Mouse (Mus musculus): ENCODE measurements at regions not wholly inside any gene's neighbourhood (a gene's known extent, or its start where the extent isn't known, plus 50 kb on each side); places are given as distances from the start of the nearest gene placed in this dataset.
"Not testable (repeated sequence)": the region's sequence is repeated elsewhere in the genome, so short reads cannot be mapped to it uniquely, and the experiment has no call there.

DNA sequence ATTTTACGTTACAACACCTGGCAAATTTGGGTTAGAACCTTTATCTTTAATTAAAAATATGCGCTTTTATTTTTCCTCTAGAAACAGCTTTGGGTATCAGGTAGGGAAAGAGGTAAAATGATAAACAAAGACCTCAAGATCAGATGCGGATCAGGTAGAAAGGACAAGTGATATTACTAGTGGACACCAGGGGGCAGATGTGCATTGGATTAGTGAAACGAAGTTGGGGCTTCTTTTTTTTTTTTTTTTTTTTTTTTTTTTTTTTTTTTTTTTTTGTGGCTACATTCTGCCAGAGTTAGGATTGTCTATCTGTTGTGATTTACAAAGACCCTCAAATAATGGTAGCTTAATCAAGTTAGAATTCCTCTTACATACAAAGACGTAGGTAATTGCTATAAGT, 153.8 kb downstream of the Cd109 start:
- no peak for DNase-seq

DNA sequence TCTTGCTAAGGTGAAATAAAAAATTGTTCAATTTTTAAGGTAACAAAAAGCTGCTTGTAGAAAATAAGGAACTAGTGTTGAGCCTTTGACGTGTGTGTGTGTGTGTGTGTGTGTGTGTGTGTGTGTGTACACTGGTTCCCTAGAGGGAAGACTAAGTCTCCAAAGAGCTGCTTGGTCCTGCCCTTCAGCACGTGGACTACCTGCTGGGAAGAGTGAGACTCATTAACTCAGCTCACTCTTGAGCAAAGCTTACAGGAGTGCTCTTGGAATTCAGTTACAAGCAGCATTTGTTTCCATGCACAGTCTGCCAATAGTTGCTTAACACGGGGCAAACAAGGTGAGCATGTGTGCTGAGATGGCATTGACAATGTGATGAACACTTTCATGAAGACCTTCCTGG, 158.6 kb downstream of the Cd109 start:
- no peak for DNase-seq

DNA sequence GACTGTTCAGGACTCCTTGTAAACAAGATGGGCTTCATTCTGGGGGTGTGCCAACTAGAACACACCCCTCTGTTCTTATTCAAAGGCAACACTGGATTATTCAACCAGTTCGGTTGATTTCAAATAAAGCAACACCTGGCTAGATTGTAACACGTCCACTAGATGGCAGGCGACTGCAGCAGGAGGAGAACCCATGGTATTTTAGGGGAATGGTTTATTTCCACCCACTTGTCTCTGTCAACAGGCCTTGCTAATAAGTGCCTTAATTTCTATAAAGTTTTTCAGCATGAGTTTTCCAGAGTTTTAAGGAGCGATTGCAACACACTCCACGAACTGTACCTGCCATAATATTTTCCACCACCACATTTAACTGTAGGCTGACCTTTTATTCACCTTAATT, 160.1 kb downstream of the Cd109 start:
- DNase-seq, result no peak

DNA sequence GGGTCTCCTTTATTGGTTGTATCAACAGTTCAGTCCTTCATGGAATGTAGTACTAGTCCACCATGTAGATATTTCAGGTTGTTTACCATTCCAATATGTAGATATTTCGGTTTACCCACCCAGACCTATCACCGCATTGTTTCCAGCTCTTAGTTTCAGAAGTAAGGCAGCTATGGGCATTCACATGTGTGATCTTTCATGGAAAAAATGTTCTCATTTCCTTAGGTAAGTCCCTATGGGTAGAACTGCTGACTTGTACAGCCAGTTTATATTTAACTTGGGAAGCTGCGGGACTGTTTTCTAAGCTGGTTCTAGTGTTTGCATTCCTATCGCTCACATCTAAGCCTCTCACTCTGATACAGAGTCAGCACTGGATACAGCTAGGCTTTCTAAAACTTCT, 165.2 kb downstream of the Cd109 start:
- no peak for DNase-seq

GRCm38 (mm10) chr9:78782297-78782696, 167.0 kb downstream of the Cd109 start:
- no peak for DNase-seq

GRCm38 (mm10) chr9:78782860-78783259, 167.5 kb downstream of the Cd109 start:
- no peak for DNase-seq

DNA sequence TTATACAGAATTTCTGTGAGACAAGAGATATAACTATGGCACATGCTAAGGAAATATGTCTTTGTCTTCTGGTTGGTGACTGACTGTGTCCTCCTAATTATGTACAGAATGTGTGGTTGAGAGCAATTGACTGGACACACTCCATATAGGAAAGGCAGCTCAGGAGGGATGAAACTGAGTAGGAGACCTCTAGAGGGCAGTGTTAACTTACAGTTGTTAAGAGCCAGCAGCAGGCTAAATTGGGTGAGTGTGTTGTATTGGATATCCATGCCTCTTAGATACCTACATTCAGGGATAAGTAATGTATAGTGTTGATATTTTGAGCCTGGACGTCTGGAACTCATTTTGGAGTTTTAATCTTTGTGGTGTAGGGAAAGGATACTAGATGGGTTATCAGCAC, 172.5 kb downstream of the Cd109 start:
- no peak for DNase-seq

DNA sequence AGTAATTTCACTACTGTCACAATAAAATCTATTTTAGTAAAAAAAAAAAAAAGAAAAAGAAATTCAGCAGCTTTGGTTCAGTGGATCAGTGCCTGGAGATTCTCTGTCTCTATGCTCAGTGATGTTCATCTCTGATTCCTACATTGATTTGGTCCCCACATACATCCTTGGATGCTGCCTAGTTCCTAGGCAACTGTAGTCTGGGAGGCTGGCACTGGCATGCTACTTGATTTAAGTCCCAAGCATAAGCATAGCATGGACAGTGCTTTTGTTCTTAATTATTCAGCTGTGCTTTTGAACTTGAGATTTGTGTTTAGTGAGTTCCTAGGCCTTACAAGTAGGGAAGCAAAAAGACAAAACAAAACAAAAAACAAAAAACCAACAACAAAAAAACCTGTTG, 174.4 kb downstream of the Cd109 start:
- DNase-seq, result no peak

DNA sequence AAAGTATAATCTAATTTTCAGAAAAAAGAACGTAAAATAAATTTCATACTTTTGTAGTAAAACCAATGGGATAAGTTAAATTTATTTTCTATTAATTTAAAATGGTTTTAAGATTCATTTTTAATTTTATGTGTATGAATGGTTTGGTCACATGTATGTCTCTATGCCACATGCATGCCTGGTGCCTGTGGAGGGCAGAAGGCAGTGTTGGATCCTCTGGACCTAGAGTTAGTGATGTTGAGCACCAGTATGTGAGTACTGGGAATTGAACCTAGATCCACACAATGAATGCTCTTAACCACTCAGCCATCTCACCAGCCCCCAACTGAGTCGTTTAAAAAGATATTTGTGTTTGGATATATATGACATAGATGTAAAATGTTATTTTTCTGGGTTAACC, 174.8 kb downstream of the Cd109 start:
- DNase-seq, result no peak

DNA sequence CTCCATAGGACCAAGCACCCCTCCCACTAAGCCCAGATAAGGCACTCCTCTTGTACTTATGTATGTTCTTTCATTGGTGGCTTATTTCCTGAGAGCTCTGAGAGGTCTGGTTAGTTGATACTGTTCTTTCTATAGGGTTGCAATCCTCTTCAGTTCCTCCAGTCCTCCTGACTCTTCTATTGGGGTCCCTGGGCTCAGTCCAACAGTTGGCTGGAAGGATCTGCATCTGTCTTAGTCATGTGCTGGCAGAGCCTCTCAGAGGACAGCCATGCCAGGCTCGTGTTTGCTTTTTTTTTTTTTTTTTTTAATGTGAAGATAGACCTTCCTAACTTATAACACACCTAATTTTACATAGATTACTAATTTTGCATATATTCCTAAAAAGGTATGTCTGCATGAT, 180.5 kb downstream of the Cd109 start:
- DNase-seq, result no peak

GRCm38 (mm10) chr9:78817221-78817620, 201.9 kb downstream of the Cd109 start:
- DNase-seq, result no peak

- peak; percentile 83 for DNase-seq
Observed at GRCm38 (mm10) chr9:78821554-78822212, 206.3 kb downstream of the Cd109 start.

DNA sequence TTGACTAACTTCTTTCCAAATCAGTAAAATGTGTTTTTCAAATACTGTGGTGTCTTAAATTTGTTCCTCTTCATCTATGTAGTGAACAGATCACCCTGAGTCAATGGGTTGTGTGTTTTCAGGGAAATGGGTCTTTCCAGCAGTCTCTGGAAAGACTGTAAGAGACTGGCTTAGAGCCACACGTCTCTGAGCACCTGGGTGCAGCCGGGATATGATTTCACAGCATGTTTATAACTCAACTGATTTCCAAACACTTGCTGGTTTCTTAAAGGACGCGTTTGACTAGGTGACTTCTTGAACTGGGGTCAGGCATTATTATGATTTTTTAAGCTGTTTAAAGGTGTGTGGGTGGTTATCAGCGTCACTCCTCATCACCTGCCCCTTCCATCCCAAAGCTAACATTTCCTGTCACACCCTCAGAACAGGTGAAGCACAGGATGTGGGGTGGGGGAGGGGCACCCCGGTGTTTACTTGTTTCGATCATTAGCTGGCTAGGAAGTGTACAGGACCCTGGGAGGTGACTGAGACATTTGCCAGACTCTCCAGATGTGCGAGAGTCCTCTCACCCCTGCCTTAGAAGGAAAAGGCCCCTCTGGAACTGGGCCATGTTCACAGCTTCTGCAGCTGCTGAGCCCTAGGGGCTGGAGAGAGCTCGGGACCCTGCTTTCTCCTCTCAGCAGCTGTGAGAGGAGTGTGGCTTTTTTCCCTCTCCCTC, 229.8 kb downstream of the Cd109 start:
- peak; percentile 97 for DNase-seq

- DNase-seq, result peak; percentile 90
Observed at GRCm38 (mm10) chr9:78846110-78846509, 230.8 kb downstream of the Cd109 start.

DNA sequence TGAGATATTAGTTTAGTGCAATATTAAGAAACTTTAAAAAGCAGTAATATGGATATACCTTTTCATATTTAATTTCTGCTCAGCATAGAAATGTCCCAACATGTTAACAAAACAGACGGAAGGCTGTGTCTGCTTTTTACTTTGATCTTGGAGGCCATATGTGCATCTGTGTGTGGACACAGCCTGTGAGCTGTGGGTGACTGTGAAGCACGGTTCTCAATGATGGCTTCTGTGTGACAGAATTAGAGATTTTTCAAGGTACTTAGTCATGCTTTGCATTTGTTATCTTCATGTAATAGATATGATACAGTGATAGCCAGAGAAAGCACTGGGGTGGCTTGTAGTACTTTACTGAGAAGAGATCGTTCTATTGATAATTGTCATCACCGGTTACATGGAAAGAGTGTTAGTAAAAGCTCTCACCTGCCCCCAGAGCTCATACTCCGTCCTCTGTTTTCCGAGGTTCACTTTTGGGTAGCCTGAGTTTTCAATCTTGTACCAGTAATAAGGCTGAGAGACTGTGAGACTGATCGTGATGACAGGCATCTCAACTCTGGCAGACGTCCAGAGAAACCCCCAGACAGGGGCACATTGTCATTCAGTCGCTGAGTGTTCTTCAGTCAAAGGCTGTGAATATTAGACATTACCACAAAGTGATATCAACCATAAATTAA, 232.7 kb downstream of the Cd109 start:
- no peak for DNase-seq

DNA sequence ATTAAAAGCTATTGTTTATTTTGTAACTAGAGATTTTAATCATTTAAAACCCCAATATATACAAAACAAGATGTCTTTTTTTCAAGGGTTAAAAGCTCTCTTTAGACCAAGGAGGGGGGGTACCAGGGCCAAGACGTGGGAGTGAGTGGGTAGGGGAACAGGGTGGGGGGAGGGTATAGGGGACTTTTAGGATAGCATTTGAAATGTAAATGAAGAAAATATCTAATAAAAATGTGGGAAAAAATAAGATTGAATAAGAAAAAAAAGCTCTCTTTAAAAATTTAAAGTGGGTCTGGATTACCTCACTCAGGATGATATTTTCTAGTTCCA, 233.2 kb downstream of the Cd109 start:
- DNase-seq, result not testable (repeated sequence)

GRCm38 (mm10) chr9:78856981-78857380, 241.6 kb downstream of the Cd109 start:
- no peak for DNase-seq

- no peak for DNase-seq
Observed at GRCm38 (mm10) chr9:78859956-78860355, 244.6 kb downstream of the Cd109 start.

DNA sequence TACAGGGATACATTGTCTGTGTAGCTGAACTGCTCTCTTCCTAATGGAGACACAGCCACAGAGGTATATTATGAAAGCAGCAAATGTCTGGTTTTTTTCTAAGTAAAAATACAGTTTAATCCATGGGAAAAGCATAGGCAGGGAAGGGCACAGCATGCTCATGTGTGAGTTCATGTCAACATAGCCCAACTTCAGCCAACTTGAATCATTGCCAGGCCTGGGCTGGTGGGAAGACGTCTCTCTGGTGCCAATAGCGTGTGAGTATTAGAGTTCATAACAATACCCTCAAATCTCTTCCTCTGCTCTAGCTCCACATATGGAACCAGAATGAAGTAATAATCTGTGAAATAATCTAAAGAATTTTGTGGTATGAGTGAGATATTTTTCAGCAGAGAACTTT, 257.2 kb downstream of the Cd109 start:
- no peak for DNase-seq

DNA sequence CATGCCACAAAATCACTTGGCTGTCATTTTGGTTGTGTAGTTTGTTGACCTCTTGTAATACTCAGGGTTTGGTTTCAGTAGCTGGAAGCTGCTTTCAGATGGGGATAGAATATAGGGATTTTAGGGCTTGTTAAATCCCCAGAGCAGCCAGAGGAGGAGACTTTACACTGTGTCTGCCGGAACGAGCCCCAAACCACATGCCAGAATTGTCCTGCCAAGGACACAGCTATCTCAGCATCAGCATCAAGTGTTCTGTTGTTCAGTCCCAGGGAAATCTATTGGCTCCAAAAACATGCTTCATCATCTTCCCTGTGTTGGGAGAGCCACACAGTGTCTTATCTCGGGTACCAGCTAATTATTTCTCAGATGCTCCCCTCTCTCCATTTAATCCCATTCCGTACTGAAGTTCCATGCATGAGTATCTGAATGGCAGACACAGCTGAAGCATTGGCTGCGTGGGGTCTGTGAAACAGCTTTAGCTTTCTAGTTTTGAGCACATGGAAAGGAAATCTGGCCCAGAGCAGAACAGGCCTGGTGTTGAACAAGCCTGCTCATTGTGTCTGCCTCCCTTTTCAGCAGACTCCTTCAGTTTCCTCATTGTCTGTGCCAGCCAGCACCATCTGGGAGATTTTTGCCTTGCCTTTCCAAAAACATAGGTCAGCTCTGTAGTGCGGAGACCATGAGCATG, 264.8 kb downstream of the Cd109 start:
- DNase-seq, result peak; percentile 87

DNA sequence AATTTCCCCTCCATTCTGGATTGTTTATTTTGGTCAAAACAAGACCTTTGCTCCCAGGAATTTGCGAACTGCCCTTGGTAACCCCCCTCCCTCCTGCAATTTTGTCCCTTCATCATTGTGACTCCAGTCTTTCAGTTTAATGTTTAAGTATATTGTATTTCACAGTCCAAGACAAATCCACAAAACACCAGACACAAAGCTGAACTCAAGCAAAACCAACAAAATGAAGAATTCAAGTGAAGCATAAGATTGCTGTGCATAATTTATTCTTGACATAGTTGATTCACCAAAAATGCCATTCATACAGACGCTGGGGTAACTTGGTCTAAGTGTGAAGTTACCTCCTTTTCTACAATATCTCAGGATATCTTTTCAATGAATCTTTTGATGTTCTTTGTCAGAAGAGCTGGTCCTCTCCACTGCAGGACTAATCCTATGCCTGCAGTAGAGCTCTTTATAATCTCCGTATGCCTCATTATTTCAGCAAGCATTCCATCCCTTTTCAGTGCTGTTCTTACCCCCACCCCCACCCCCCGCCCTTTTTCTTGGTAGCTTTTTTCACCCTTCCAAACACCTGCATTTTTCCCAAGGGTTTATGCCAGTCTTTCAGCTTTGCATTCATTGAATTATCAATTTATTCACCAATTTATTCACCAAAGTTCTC, 265.4 kb downstream of the Cd109 start:
- DNase-seq, result no peak

- no peak for DNase-seq
Observed at GRCm38 (mm10) chr9:78881307-78881790, 266.0 kb downstream of the Cd109 start.

GRCm38 (mm10) chr9:78903211-78903610, 287.9 kb downstream of the Cd109 start:
- no peak for DNase-seq

Data from heart, adult 11 months (tissue).